Mouse (Mus musculus) lung, postnatal 0 days (tissue): Measurements from ENCODE around the gene Tbx3.

Experiments used
- CTCF ChIP-seq: IDR thresholded peaks from 2 replicates; pipeline ENCODE4 v1.5.1; 2016; ENCODE audit warnings: antibody characterized with exemption, mild to moderate bottlenecking
- EP300 ChIP-seq: IDR thresholded peaks from 2 replicates; pipeline ENCODE4 v1.6.1; 2016; ENCODE audit warnings: antibody characterized with exemption, mild to moderate bottlenecking, control low read depth

GRCm38 (mm10) chr5:119672984-119673600, 2.6 kb downstream of the Tbx3 start:
- TF ChIP-seq CTCF: no peak
- TF ChIP-seq EP300: no peak
